Mouse (Mus musculus) liver, embryonic 12.5 days (tissue): Measurements from ENCODE around the gene Chmp4b. TPM values are rescaled to one million over a fixed set of nuclear protein-coding genes. Genes with fewer than 3 reads are reported as not detected.

Experiments used
- ATAC-seq: fragments of 200-750 bp; cut with Nextera tagmentation; 2 replicates; pipeline ENCODE4 v1.8.0; 2017; ENCODE audit warnings: moderate number of reproducible peaks, mild to moderate bottlenecking, moderate library complexity
- H3K27ac ChIP-seq: fragments of 300-500 bp; sonication (generic); 2 replicates; pipeline ENCODE4 v1.5.1; 2016; ENCODE audit warnings: mild to moderate bottlenecking
- H3K27me3 ChIP-seq: fragments of 300-500 bp; sonication (generic); replicated peaks from 2 replicates; pipeline ENCODE4 v1.6.1; 2016; ENCODE audit warnings: mild to moderate bottlenecking, moderate library complexity
- H3K36me3 ChIP-seq: fragments of 300-500 bp; sonication (generic); 2 replicates; pipeline ENCODE4 v1.6.1; 2016; ENCODE audit warnings: mild to moderate bottlenecking, moderate library complexity
- H3K4me1 ChIP-seq: fragments of 300-500 bp; sonication (generic); 2 replicates; pipeline ENCODE4 v1.6.1; 2016
- H3K4me2 ChIP-seq: fragments of 300-500 bp; sonication (generic); 2 replicates; pipeline ENCODE4 v1.6.1; 2016; ENCODE audit warnings: mild to moderate bottlenecking, moderate library complexity
- H3K4me3 ChIP-seq: fragments of 300-500 bp; sonication (generic); 2 replicates; pipeline ENCODE4 v1.5.1; 2016; ENCODE audit warnings: mild to moderate bottlenecking, moderate library complexity
- H3K9ac ChIP-seq: fragments of 300-500 bp; sonication (generic); 2 replicates; pipeline ENCODE4 v1.6.1; 2016; ENCODE audit warnings: mild to moderate bottlenecking, moderate library complexity
- H3K9me3 ChIP-seq: fragments of 300-500 bp; sonication (generic); replicated peaks from 2 replicates; pipeline ENCODE4 v1.6.1; 2016; ENCODE audit warnings: mild to moderate bottlenecking, moderate library complexity
- WGBS: fragments of 180-500 bp; shearing (Covaris S2); methylation state at CpG from one replicate; pipeline ENCODE4 v1.1.7; 2016; ENCODE audit not compliant: insufficient replicate concordance; 5-methylcytosine and 5-hydroxymethylcytosine counted together
- polyA plus RNA-seq: library from polyadenylated mRNA; unstranded; fragments of >200 nt; fragmentation: Nextera tagmentation; extraction: Ambion mirVana; gene quantifications from 2 replicates; pipeline ENCODE4 v1.2.1, GENCODE M21; 2016

Chmp4b gene
- polyA plus RNA-seq, 1 experiment from 2014 or later, result 18.2 TPM

GRCm38 (mm10) chr2:154689391-154689790 lies 37.9 kb downstream of the Chmp4b start:
- Histone ChIP-seq H3K4me1 (peaks cover 23% of the 10 kb centered on the region), H3K4me3 (no peak overlapping the region), H3K9me3 (no peaks in the 10 kb centered on the region), H3K4me2 (no peak overlapping the region), H3K27ac (no peak overlapping the region), H3K27me3 (no peaks in the 10 kb centered on the region), H3K36me3 (peaks cover 60% of the 10 kb centered on the region), H3K9ac (no peak overlapping the region)
- 85% methylated on average over 14 of the region's 14 CpGs for WGBS
- ATAC-seq, result no peak

GRCm38 (mm10) chr2:154690959-154691358 lies 39.5 kb downstream of the Chmp4b start:
- Histone ChIP-seq H3K27me3 (no peaks in the 10 kb centered on the region), H3K9me3 (no peaks in the 10 kb centered on the region), H3K9ac (no peak overlapping the region), H3K27ac (no peak overlapping the region), H3K4me3 (no peak overlapping the region), H3K4me2 (no peak overlapping the region), H3K4me1 (peaks cover 12% of the 10 kb centered on the region), H3K36me3 (peaks cover 65% of the 10 kb centered on the region)
- 90% methylated on average over 5 of the region's 5 CpGs for WGBS
- no peak for ATAC-seq

DNA sequence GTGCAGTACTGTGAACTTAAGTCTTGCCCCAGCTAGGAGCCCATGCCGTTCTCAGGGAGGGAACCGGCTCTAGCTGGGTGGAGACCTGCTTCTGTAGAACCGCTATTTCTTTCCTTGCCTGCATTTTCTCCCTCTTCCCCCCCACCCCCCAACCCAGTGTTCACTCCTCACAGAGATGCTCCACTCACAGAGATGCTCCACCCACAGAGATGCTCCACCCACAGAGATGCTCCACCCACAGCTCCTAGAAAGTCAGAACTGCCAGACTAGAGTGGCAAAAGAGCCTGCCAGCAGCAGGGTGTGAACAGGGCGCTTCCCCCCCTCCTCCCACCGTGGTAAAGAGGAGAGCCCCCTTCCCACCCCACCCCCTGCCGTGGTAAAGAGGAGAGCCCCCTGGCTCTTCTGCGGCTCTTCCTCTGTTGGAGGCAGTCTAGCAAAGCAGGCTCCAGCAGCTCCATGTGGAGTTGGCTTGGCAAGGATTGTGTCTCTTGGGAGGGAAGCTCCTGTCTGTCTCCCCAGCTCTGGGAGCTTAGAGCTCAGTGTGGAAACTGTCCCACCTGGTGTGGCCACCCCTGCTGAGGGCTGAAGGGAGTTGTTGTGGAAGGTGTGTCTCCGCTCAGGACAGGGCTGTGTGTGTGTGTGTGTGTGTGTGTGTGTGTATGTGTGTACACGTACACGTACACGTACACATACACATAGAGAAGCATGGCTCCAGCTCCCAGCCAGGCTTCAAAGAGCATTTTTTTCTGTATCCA lies 41.9 kb downstream of the Chmp4b start:
- Histone ChIP-seq H3K4me2 (no peak overlapping the region), H3K9me3 (no peaks in the 10 kb centered on the region), H3K27me3 (no peaks in the 10 kb centered on the region), H3K27ac (no peak overlapping the region), H3K9ac (no peak overlapping the region), H3K36me3 (peaks cover 65% of the 10 kb centered on the region), H3K4me3 (no peak overlapping the region), H3K4me1 (no peaks in the 10 kb centered on the region)
- 75% methylated on average over 11 of the region's 11 CpGs for WGBS
- no peak for ATAC-seq

DNA sequence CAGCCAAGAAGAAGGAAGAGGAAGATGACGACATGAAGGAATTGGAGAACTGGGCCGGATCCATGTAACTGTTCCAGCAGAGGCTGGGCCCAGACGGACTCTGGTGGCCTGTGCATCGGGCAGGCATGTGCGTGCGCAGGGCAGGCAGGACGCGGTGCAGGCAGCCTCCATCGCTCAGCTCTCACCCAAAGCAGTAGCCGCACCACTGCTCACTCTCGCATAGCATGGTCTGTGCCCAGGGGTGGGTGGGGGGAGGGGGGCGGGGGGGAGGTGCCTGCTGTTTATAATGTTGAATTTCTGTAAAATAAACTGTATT lies 42.4 kb downstream of the Chmp4b start:
- H3K36me3 ChIP-seq, result peaks cover 65% of the 10 kb centered on the region
- no peak overlapping the region for H3K27ac ChIP-seq
- no peaks in the 10 kb centered on the region for H3K9me3 ChIP-seq
- no peaks in the 10 kb centered on the region for H3K4me1 ChIP-seq
- WGBS, result 93% methylated on average over 12 of the region's 12 CpGs
- no peak overlapping the region for H3K4me3 ChIP-seq
- H3K9ac ChIP-seq, result no peak overlapping the region
- no peaks in the 10 kb centered on the region for H3K27me3 ChIP-seq
- H3K4me2 ChIP-seq, result no peak overlapping the region
- ATAC-seq, result no peak

DNA sequence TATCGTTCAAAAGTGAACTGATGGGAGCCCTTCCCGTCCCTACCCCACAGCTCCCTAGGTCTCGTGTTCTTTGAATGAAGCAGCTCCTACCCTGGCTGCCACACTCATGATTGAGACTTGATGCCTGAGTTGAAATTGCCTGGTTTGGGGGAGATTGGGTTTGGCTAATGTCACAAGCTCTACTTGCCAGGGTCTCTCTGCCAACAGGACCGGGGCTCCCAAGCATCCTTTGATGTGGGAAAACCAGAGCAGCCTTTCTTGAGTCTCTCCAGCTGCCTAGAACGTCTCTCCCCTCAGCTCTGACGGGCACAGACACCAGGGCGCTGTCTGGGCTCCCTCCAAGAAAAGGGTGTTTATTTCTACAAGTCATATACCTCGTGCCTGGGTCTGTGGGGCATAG lies 44.2 kb downstream of the Chmp4b start:
- no peak overlapping the region for H3K4me3 ChIP-seq
- H3K9me3 ChIP-seq, result no peaks in the 10 kb centered on the region
- no peak overlapping the region for H3K27ac ChIP-seq
- WGBS, result 71% methylated on average over 8 of the region's 8 CpGs
- H3K9ac ChIP-seq, result no peak overlapping the region
- H3K36me3 ChIP-seq, result peaks cover 49% of the 10 kb centered on the region
- no peaks in the 10 kb centered on the region for H3K4me1 ChIP-seq
- no peak overlapping the region for H3K4me2 ChIP-seq
- ATAC-seq, result no peak
- H3K27me3 ChIP-seq, result no peaks in the 10 kb centered on the region

GRCm38 (mm10) chr2:154696660-154697059 lies 45.2 kb downstream of the Chmp4b start:
- Histone ChIP-seq H3K4me2 (no peak overlapping the region), H3K4me3 (no peak overlapping the region), H3K36me3 (peaks cover 41% of the 10 kb centered on the region), H3K27me3 (peaks cover 3% of the 10 kb centered on the region; the same call in 1 of the 2 replicates), H3K9me3 (no peaks in the 10 kb centered on the region), H3K9ac (no peak overlapping the region), H3K27ac (no peak overlapping the region), H3K4me1 (no peaks in the 10 kb centered on the region)
- ATAC-seq, result no peak; the same call in 1 of the 2 replicates
- 80% methylated on average over 3 of the region's 3 CpGs for WGBS

GRCm38 (mm10) chr2:154699360-154699759 lies 47.9 kb downstream of the Chmp4b start:
- Histone ChIP-seq H3K4me1 (peaks cover 7% of the 10 kb centered on the region; the same call in 1 of the 2 replicates), H3K9me3 (no peaks in the 10 kb centered on the region), H3K27me3 (peaks cover 3% of the 10 kb centered on the region; the same call in 1 of the 2 replicates), H3K36me3 (peaks cover 15% of the 10 kb centered on the region), H3K4me3 (no peak overlapping the region), H3K9ac (no peak overlapping the region), H3K27ac (no peak overlapping the region), H3K4me2 (no peak overlapping the region)
- ATAC-seq, result no peak
- 80% methylated on average over 4 of the region's 4 CpGs for WGBS

DNA sequence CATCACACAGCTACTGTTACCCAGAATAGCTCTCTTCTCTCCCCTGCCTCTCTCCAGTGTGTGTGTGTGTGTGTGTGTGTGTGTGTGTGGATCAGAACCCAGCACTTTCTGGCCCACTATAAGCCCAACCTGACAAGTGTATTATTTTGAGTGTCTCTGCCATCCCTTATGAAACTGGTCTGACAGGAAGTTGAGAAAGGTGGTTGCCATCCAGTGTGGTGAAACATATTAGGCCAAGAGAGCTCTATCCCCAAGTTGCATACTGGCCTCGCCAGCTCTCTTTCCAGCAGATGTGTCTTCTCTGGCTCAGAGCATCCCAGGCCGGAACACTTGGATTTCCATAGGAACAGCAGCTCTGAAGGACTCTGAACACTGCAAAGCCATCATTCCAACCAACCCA lies 48.7 kb downstream of the Chmp4b start:
- Histone ChIP-seq H3K4me3 (no peak overlapping the region), H3K27me3 (peaks cover 3% of the 10 kb centered on the region; the same call in 1 of the 2 replicates), H3K9me3 (no peaks in the 10 kb centered on the region), H3K4me1 (peaks cover 7% of the 10 kb centered on the region; the same call in 1 of the 2 replicates), H3K27ac (no peak overlapping the region), H3K36me3 (peaks cover 7% of the 10 kb centered on the region), H3K4me2 (no peak overlapping the region), H3K9ac (no peak overlapping the region)
- no peak for ATAC-seq
- whole genome bisulfite sequencing, result 78% methylated on average over 2 of the region's 2 CpGs

DNA sequence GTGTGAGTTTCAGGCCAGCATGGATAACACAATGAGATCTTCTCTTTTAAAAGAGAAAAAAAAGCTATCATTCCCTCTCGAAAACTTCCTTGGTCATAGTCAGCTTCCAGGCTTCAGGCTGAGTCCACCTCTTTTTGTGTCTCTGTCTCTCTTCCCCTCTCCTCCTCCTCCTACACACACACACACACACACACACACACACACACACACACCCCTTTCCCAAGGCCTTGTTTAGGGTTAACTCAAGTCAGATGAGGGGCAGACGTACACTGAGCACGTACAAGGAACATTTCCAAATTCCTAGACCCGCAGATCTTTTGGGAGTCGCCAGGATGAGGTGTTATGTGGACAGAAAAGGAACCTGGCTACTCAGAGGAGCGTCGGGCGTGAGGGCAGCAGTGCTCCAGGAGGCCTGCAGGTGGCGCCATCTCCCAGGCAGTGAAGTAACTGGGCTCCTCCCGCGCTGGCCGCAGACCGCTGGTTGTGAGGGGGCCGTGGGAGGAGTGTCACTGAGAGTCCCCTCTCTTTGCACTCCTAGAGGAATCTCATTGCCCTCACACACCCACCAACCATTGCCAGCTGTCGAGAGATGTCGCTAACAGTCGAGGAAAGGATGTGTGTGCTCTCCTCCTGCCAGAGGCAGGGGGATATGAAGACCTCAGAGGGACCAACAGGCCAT lies 51.3 kb downstream of the Chmp4b start:
- WGBS, result 7% methylated on average over 17 of the region's 17 CpGs
- no peak overlapping the region for H3K4me3 ChIP-seq
- no peaks in the 10 kb centered on the region for H3K9me3 ChIP-seq
- no peak for ATAC-seq
- H3K4me1 ChIP-seq, result peaks cover 7% of the 10 kb centered on the region; the same call in 1 of the 2 replicates
- H3K36me3 ChIP-seq, result no peaks in the 10 kb centered on the region
- H3K4me2 ChIP-seq, result peak overlapping the region; percentile 44
- H3K27ac ChIP-seq, result no peak overlapping the region
- H3K27me3 ChIP-seq, result peaks cover 7% of the 10 kb centered on the region
- H3K9ac ChIP-seq, result no peak overlapping the region

- Histone ChIP-seq H3K4me1 (peaks cover 7% of the 10 kb centered on the region; the same call in 1 of the 2 replicates), H3K4me2 (no peak overlapping the region), H3K9ac (no peak overlapping the region), H3K4me3 (no peak overlapping the region), H3K36me3 (no peaks in the 10 kb centered on the region), H3K27ac (no peak overlapping the region), H3K27me3 (peaks cover 19% of the 10 kb centered on the region), H3K9me3 (no peaks in the 10 kb centered on the region)
- no peak for ATAC-seq
- WGBS, result 58% methylated on average over 11 of the region's 11 CpGs
Observed at GRCm38 (mm10) chr2:154706526-154707280, 55.2 kb downstream of the Chmp4b start.

DNA sequence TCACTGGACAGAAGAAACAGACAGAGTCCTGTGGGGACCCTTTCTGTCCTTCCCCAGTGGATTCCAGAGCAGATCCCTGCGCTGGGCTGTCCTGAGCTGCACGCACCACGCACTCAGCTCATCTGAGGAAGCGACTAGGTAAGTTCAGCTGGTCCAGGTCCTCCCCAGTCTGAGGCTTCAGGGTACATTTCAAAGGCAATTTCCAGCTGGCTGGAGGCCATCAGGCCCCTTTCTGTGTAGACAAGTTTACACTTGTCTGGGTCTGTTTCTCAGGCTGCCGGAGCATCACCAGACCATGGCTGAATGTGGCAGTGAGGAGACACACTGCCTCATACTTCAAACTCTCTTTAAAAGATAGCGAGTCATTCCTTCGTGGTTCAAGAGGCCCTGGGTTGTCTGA lies 55.8 kb downstream of the Chmp4b start:
- ATAC-seq, result no peak
- Histone ChIP-seq H3K9me3 (no peaks in the 10 kb centered on the region), H3K4me2 (no peak overlapping the region), H3K4me1 (peaks cover 9% of the 10 kb centered on the region), H3K36me3 (no peaks in the 10 kb centered on the region), H3K27me3 (peaks cover 24% of the 10 kb centered on the region), H3K27ac (no peak overlapping the region), H3K4me3 (no peak overlapping the region), H3K9ac (no peak overlapping the region)
- WGBS, result 69% methylated on average over 7 of the region's 7 CpGs

- H3K9ac ChIP-seq, result no peak overlapping the region
- no peaks in the 10 kb centered on the region for H3K36me3 ChIP-seq
- no peaks in the 10 kb centered on the region for H3K9me3 ChIP-seq
- H3K4me3 ChIP-seq, result no peak overlapping the region
- no peak for ATAC-seq
- H3K4me2 ChIP-seq, result no peak overlapping the region
- H3K27ac ChIP-seq, result no peak overlapping the region
- peaks cover 11% of the 10 kb centered on the region for H3K4me1 ChIP-seq
- H3K27me3 ChIP-seq, result peaks cover 24% of the 10 kb centered on the region
- 62% methylated on average over 7 of the region's 7 CpGs for WGBS
Observed at GRCm38 (mm10) chr2:154707830-154708385, 56.4 kb downstream of the Chmp4b start.
